Mouse (Mus musculus) erythroblast, embryonic 14.5 days (primary cell): ENCODE data around the gene Hoxa7.

Experiments
- GATA1 ChIP-seq: IDR thresholded peaks from 2 replicates; pipeline ENCODE4 v1.6.1; 2012; ENCODE audit warnings: low read length, inconsistent platforms, mixed read lengths
- TAL1 ChIP-seq: IDR thresholded peaks from 3 replicates; pipeline ENCODE4 v1.6.1; 2012; ENCODE audit warnings: low read length, inconsistent platforms, mixed read lengths

GRCm38 (mm10) chr6:52206882-52207683, 14.6 kb downstream of the Hoxa7 start:
- TF ChIP-seq GATA1, result no peak
- no peak for TF ChIP-seq TAL1
